Mouse (Mus musculus): ENCODE measurements around the gene Mroh2a. TPM values are rescaled to one million over a fixed set of nuclear protein-coding genes. Genes with fewer than 3 reads are reported as not detected.

Mroh2a gene
- total and polyA plus RNA-seq, 2 experiments: 0.82 to 1.0 TPM

- Histone ChIP-seq H3K9ac (ENCODE audit: low read depth, low read length) (peak overlapping the region; percentile 6), H3K27ac (replicated peaks; ENCODE audit: insufficient read depth, low read depth, low read length) (peak overlapping the region; percentile 85), H3K79me2 (ENCODE audit: control insufficient read depth, insufficient read depth, low read length) (peaks cover 18% of the 10 kb centered on the region), H3K4me3 (ENCODE audit: insufficient read depth, low read depth, low read length) (0 out of 2 replicates have a peak overlapping the region, but pooled peaks have one; percentile 4), H3K27me3 (ENCODE audit: control insufficient read depth, insufficient read depth, low read length) (no peaks in the 10 kb centered on the region), H3K36me3 (ENCODE audit: control insufficient read depth, insufficient read depth, low read length) (peaks cover 8% of the 10 kb centered on the region), H3K4me1 (ENCODE audit: control insufficient read depth, insufficient read depth, low read length) (peaks cover 30% of the 10 kb centered on the region)
- 16% methylated on average over 9 of the region's 9 CpGs for WGBS
- DNase-seq (ENCODE audit: extremely low read depth, low read depth, low spot score): peak; percentile 100
- no peak for TF ChIP-seq POLR2A (IDR thresholded peaks at IDR 0.05; ENCODE audit: extremely low read depth, insufficient read depth, low read length)
- no peak for TF ChIP-seq CTCF (IDR thresholded peaks at IDR 0.05; ENCODE audit: low read depth, low read length)
Measured at GRCm38 (mm10) chr1:88279111-88280005, 52.6 kb downstream of the Mroh2a start.

GRCm38 (mm10) chr1:88280006-88280690, 53.4 kb downstream of the Mroh2a start:
- no peak for DNase-seq (ENCODE audit: extremely low read depth, low read depth, low spot score)
- WGBS: 69% methylated on average over 15 of the region's 15 CpGs

GRCm38 (mm10) chr1:88282301-88282700, 55.5 kb downstream of the Mroh2a start:
- TF ChIP-seq CTCF (IDR thresholded peaks at IDR 0.05; ENCODE audit: low read depth, low read length): no peak
- no peak for TF ChIP-seq POLR2A (IDR thresholded peaks at IDR 0.05; ENCODE audit: extremely low read depth, insufficient read depth, low read length)
- WGBS: 62% methylated on average over 3 of the region's 3 CpGs

More at GRCm38 (mm10) chr1:88280006-88280690, 53.4 kb downstream of the Mroh2a start:
- peak overlapping the region; percentile 39 for H3K27ac ChIP-seq (replicated peaks; ENCODE audit: insufficient read depth, low read depth, low read length)
- TF ChIP-seq CTCF (IDR thresholded peaks at IDR 0.05; ENCODE audit: low read depth, low read length): no peak
- TF ChIP-seq POLR2A (IDR thresholded peaks at IDR 0.05; ENCODE audit: extremely low read depth, insufficient read depth, low read length): no peak
- no peak overlapping the region for H3K9ac ChIP-seq (ENCODE audit: low read depth, low read length)
- H3K27me3 ChIP-seq (ENCODE audit: control insufficient read depth, insufficient read depth, low read length): no peaks in the 10 kb centered on the region
- H3K4me3 ChIP-seq (ENCODE audit: insufficient read depth, low read depth, low read length): no peak overlapping the region
- H3K4me1 ChIP-seq (ENCODE audit: control insufficient read depth, insufficient read depth, low read length): peaks cover 35% of the 10 kb centered on the region
- H3K36me3 ChIP-seq (ENCODE audit: control insufficient read depth, insufficient read depth, low read length): peaks cover 2% of the 10 kb centered on the region; the same call in 1 of the 2 replicates
- peaks cover 12% of the 10 kb centered on the region for H3K79me2 ChIP-seq (ENCODE audit: control insufficient read depth, insufficient read depth, low read length)

GRCm38 (mm10) chr1:88283376-88284227, 56.8 kb downstream of the Mroh2a start:
- Histone ChIP-seq H3K36me3 (ENCODE audit: control insufficient read depth, insufficient read depth, low read length) (no peaks in the 10 kb centered on the region), H3K4me3 (ENCODE audit: insufficient read depth, low read depth, low read length) (no peak overlapping the region), H3K27me3 (ENCODE audit: control insufficient read depth, insufficient read depth, low read length) (no peaks in the 10 kb centered on the region), H3K79me2 (ENCODE audit: control insufficient read depth, insufficient read depth, low read length) (no peaks in the 10 kb centered on the region), H3K4me1 (ENCODE audit: control insufficient read depth, insufficient read depth, low read length) (peaks cover 42% of the 10 kb centered on the region), H3K27ac (replicated peaks; ENCODE audit: insufficient read depth, low read depth, low read length) (no peak overlapping the region), H3K9ac (ENCODE audit: low read depth, low read length) (no peak overlapping the region)
- no peak for TF ChIP-seq POLR2A (IDR thresholded peaks at IDR 0.05; ENCODE audit: extremely low read depth, insufficient read depth, low read length)
- DNase-seq (ENCODE audit: extremely low read depth, low read depth, low spot score): no peak
- 74% methylated on average over 15 of the region's 15 CpGs for WGBS

More at GRCm38 (mm10) chr1:88282301-88282700, 55.5 kb downstream of the Mroh2a start:
- H3K4me1 ChIP-seq (ENCODE audit: control insufficient read depth, insufficient read depth, low read length): peaks cover 40% of the 10 kb centered on the region
- no peak overlapping the region for H3K4me3 ChIP-seq (ENCODE audit: insufficient read depth, low read depth, low read length)
- H3K9ac ChIP-seq (ENCODE audit: low read depth, low read length): no peak overlapping the region
- no peak for DNase-seq (ENCODE audit: extremely low read depth, low read depth, low spot score)
- H3K27ac ChIP-seq (replicated peaks; ENCODE audit: insufficient read depth, low read depth, low read length): no peak overlapping the region
- H3K27me3 ChIP-seq (ENCODE audit: control insufficient read depth, insufficient read depth, low read length): no peaks in the 10 kb centered on the region
- H3K79me2 ChIP-seq (ENCODE audit: control insufficient read depth, insufficient read depth, low read length): no peaks in the 10 kb centered on the region
- H3K36me3 ChIP-seq (ENCODE audit: control insufficient read depth, insufficient read depth, low read length): no peaks in the 10 kb centered on the region

- Histone ChIP-seq H3K36me3 (ENCODE audit: control insufficient read depth, insufficient read depth, low read length) (no peaks in the 10 kb centered on the region), H3K79me2 (ENCODE audit: control insufficient read depth, insufficient read depth, low read length) (no peaks in the 10 kb centered on the region), H3K4me3 (ENCODE audit: insufficient read depth, low read depth, low read length) (no peak overlapping the region), H3K27ac (replicated peaks; ENCODE audit: insufficient read depth, low read depth, low read length) (peak overlapping the region; percentile 34), H3K4me1 (ENCODE audit: control insufficient read depth, insufficient read depth, low read length) (peaks cover 39% of the 10 kb centered on the region), H3K27me3 (ENCODE audit: control insufficient read depth, insufficient read depth, low read length) (no peaks in the 10 kb centered on the region), H3K9ac (ENCODE audit: low read depth, low read length) (no peak overlapping the region)
- WGBS: 51% methylated on average over 10 of the region's 10 CpGs
- peak; percentile 98 for DNase-seq (ENCODE audit: extremely low read depth, low read depth, low spot score)
- TF ChIP-seq CTCF (IDR thresholded peaks at IDR 0.05; ENCODE audit: low read depth, low read length) (no peak), POLR2A (IDR thresholded peaks at IDR 0.05; ENCODE audit: extremely low read depth, insufficient read depth, low read length) (no peak)
Measured at GRCm38 (mm10) chr1:88284228-88284945, 57.6 kb downstream of the Mroh2a start.

Data from liver, adult 2 months (tissue).